Mouse (Mus musculus): ENCODE data around the gene 9130023H24Rik. TPM values are rescaled to one million over a fixed set of nuclear protein-coding genes. Genes with fewer than 3 reads are reported as not detected.

Gene 9130023H24Rik
- polyA plus RNA-seq, 1 experiment, result 6.1 TPM

Other genes with a start within 250 kb of the 9130023H24Rik start
- 57.9 and 68.3 TPM in 2 replicates for gene Pycard, start 244.2 kb downstream of the 9130023H24Rik start, polyA plus RNA-seq (2012; rRNA removed)
- gene Trim72, start 234.1 kb downstream of the 9130023H24Rik start, polyA plus RNA-seq (2012; rRNA removed), result 0.78 and 0.91 TPM in 2 replicates
- gene Itgam, start 175.4 kb downstream of the 9130023H24Rik start, polyA plus RNA-seq (2012; rRNA removed), result 7.9 and 9.1 TPM in 2 replicates
- gene Gm49368, start 175.3 kb downstream of the 9130023H24Rik start, polyA plus RNA-seq (2012; rRNA removed), result 0.04 TPM in 1 of 2 replicates, not detected in the other
- 3.4 and 3.8 TPM in 2 replicates for gene Itgax, start 108.5 kb downstream of the 9130023H24Rik start, polyA plus RNA-seq (2012; rRNA removed)
- gene Itgad, start 83.7 kb downstream of the 9130023H24Rik start, polyA plus RNA-seq (2012; rRNA removed), result 0.09 and 0.39 TPM in 2 replicates
- gene Cox6a2, start 31.6 kb downstream of the 9130023H24Rik start, polyA plus RNA-seq (2012; rRNA removed), result 0.24 and 0.26 TPM in 2 replicates
- gene Armc5, start 689 bp downstream of the 9130023H24Rik start, polyA plus RNA-seq (2012; rRNA removed), result 18.6 and 20.4 TPM in 2 replicates
- 155 and 317 TPM in 2 replicates for gene Tgfb1i1, start 8.8 kb upstream of the 9130023H24Rik start, polyA plus RNA-seq (2012; rRNA removed)
- gene Slc5a2, start 27.6 kb upstream of the 9130023H24Rik start, polyA plus RNA-seq (2012; rRNA removed), result 0.10 TPM in 1 of 2 replicates, not detected in the other
- 36.3 and 39.5 TPM in 2 replicates for gene BC017158, start 60.1 kb upstream of the 9130023H24Rik start, polyA plus RNA-seq (2012; rRNA removed)
- 35.7 and 36.2 TPM in 2 replicates for gene Rgs10, start 180.7 kb upstream of the 9130023H24Rik start, polyA plus RNA-seq (2012; rRNA removed)
- 72.6 and 101 TPM in 2 replicates for gene Tial1, start 223.7 kb upstream of the 9130023H24Rik start, polyA plus RNA-seq (2012; rRNA removed)